Mouse (Mus musculus) myocyte (in vitro differentiated cells): Measurements from ENCODE around the gene Tes.

Experiments used
- MAX ChIP-seq: IDR thresholded peaks from one replicate; pipeline ENCODE4 v1.6.1; 2011; ENCODE audit warnings: low read depth, mild to moderate bottlenecking, control low read depth
- POLR2A ChIP-seq: IDR thresholded peaks from one replicate; pipeline ENCODE4 v1.6.1; 2011; ENCODE audit warnings: low read depth, mild to moderate bottlenecking, control low read depth, moderate library complexity; ENCODE audit not compliant: insufficient read length
- SRF ChIP-seq: IDR thresholded peaks from one replicate; pipeline ENCODE4 v1.6.1; 2011; ENCODE audit warnings: low read depth; ENCODE audit not compliant: control insufficient read depth, insufficient read length
- TCF12 ChIP-seq: IDR thresholded peaks from one replicate; pipeline ENCODE4 v1.6.1; 2011; ENCODE audit warnings: mild to moderate bottlenecking, control low read depth; ENCODE audit not compliant: poor library complexity, insufficient read depth, severe bottlenecking
- USF1 ChIP-seq: IDR thresholded peaks from one replicate; pipeline ENCODE4 v1.6.1; 2011; ENCODE audit warnings: low read depth, mild to moderate bottlenecking, control low read depth, moderate library complexity

DNA sequence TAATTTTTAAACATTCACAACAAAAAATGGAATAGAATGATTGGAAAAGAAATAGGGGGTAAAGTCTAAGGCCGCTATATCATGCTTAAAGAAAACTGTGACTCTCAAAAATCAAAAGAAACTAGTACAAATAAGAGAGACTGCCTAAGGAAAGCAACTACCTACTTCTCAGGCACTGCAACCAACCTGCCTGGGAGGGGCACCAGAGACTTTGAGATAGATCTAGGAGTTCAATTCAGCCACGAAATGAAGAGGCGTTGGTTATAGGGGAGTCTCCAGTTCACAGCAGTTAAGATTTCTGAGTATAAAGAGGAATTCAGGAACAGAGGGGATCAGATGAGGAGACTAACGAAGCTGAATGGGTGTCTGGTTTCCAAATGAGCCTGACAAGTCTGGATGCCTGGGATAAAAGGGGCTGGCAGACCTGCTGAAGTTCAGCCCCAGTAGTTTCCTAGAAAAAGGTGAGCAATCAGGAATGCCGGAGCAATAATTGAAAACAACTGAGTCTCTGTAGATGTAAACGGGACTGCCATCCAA lies 45.7 kb downstream of the Tes start:
- no peak for TF ChIP-seq POLR2A
- TF ChIP-seq TCF12: no peak
- TF ChIP-seq USF1: no peak
- no peak for TF ChIP-seq MAX
- no peak for TF ChIP-seq SRF
